Mouse (Mus musculus) heart, postnatal 0 days (tissue): Measurements from ENCODE around the gene Phf13.
A peak's percentile ranks its signal among the peaks of the same experiment; 100 is the strongest.

Experiments
- CTCF ChIP-seq: IDR thresholded peaks from 2 replicates; pipeline ENCODE4 v1.5.1; 2016; ENCODE audit warnings: antibody characterized with exemption, control low read depth, low read depth
- EP300 ChIP-seq: IDR thresholded peaks from 2 replicates; pipeline ENCODE4 v1.6.1; 2016; ENCODE audit warnings: antibody characterized with exemption, low read depth

- peak; percentile 98 for TF ChIP-seq CTCF
- no peak for TF ChIP-seq EP300
Measured at GRCm38 (mm10) chr4:151981363-151981762, 14.7 kb downstream of the Phf13 start.
